Mouse (Mus musculus): ENCODE results near the gene Zscan20.

The Zscan20 gene

DNA sequence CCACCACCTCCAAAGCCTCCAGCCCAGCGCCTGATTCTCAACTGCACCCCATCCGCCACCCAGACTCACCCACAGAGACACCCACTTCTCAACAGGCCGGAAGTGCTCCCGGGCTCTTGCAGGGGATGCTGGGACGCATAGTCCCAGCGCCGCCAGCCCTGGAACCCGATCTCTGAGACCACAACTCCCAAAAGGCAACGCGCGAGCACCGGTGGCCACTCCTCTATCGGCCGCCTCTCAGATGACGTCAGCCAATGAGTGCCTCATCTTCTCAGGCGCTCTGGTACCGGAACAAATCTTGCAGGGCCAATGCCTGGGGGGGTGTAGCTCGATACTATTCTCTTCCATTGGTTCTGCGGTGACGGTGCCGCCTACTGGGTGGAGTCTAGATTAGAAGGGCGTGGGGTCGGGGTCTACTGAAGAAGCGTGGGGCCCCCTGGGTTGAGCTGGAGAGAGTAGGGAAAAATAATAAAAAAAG lies at the start of gene Zscan20:
TSS of gene Zscan20 (minus strand) at position 174 of the 478 bp plus-strand sequence.
- DNase-seq (ENCODE audit: extremely low spot score) = peak; percentile 97

DNA sequence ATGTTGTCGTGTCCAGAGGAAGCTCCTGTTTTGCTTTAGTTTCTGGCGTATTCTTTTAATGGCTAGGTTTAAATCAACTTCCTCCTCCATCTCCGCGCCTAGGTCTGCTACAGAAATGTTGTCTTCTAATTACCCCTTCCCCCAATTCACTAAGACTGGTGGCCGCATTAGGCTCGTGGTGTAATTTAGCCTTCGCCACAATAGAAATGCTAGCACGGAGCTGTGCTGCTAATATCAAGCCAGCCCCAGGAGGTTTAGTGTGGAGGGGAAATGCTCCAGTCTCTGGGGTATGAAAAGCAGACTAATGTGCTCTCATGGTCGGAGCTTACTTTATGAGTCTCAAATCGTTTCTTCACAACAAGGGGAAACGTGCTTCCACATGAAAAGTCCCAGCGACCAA lies 45.5 kb upstream of the Zscan20 start:
- no peak for DNase-seq (ENCODE audit: extremely low spot score)

DNA sequence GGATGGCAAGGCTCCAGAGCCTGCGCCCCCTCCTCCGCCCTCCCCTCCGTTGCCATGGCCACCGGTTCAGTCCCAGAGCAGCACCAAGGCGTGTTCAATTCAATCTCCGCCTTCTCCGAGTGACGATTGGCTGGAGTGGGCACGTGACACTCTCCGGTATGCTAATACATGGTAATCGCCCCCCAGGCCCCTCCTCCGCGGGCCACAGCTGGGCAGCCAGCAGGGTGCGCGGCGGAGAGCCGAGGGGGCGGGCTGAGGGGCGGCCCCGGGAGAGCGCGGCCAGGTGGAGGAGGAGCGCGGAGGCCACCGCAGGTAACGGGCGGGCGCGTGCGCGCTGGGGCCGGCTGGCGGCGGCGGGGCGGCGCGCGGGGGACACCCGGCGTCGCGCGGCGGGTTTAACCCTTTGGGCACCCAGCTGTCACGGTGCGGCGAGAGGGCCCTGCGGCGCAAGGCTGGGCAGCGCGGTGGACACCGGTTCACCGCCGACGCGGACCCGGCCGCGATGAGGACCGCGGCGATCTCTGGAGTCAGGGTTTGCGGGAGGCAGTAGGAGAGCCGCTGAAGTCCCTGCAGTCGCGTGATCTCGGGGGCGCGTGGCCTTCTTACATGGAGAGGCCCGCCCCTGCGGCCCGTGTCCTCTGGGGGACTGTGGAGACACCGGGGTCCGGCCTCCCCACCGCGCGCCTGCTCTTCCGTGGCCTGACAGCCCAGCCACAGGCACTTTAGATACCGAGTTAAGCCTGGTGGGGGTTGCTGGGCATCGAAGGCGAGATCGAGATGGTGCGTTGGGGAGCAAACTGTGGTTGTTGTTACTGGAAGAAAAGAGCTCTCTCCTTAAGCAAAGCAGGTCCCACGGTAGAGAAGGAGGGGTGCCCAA lies 44.8 kb upstream of the Zscan20 start, which contains the start of gene Phc2:
TSS of gene Phc2 (plus strand) at position 198 of the 877 bp plus-strand sequence.
- peak; percentile 95 for DNase-seq (ENCODE audit: extremely low spot score)

DNA sequence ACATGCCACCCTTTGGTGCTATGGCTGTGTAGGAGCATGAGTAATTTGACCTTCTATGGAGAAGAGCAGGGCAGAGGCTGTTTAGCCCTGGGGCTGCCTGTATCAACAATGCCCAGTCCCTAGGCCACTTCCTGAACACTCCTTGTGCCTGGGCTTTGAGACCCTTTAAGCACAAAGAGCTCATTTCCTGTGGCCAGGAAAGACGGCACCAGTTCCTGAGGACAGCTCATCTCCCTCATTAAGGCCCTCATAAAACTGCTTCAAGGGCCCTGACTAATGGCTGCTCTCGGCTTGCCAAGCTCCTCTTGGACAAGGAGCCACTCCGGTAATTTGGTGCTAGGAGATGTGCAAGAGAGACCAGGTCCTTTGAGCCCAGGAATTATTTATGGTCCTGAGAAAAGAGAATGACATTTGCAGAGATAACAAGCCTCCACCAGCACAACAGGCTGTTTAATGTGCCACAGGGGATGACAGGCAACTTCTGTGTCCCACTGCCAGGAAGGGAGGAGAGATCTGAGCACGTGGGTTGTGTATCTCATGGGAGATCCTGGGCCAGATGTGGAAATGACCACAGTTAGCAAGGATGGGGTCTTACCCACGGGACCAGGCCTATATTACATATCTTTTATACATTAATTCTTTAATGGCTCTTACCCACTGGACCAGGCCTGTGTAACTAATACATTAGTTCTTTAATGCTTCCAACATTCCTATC lies 42.8 kb upstream of the Zscan20 start:
- no peak for DNase-seq (ENCODE audit: extremely low spot score)

DNA sequence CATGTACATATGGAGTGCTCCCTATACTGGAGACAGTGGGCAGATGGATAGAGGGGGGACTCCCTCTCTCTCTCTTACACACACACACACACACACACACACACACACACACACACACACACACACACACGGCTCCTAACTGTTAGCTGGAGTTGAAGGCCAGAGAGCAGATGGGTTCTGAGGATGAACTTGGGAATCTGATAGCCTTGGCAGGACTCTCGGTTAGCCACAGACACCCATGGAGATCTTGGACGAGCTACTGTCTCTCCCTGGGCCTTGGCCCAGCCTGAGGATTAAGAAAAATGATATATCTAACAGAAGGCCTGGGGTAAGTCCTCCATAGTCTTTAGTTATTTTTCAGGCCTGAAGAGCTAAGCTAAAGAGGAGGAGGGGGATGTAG lies 41.6 kb upstream of the Zscan20 start:
- DNase-seq (ENCODE audit: extremely low spot score) = no peak

DNA sequence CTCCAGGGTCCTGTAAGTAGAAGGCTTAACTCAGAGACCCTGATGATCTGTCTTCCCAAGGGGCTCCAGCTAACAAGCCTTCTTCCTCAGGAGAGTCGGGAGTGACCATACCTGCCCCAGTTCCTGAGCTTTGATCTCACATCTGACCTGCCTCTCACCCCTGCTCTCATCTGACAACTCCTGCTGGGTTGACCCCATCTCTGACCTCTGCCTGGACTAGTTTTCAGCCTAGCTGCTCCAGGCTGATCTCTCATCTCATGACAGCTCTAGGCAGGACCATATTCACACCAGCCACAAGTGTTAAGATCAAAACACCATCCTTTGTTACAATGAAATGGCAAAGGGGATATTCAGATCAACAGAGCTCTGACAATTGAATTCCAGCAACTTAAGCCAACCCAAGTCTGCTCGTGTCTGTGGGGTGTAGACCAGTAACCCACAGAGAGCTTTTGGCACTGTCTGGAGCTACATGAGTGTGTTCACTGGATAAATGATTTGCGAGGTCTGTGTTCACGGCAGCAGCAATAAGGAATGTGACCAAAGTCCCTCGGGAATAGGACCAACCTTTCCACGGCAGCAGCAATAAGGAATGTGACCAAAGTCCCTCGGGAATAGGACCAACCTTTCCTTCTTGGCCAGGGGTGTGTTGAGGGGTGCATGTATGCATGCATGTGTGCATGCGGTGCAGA lies 38.8 kb upstream of the Zscan20 start:
- DNase-seq (ENCODE audit: extremely low spot score) = peak; percentile 62

DNA sequence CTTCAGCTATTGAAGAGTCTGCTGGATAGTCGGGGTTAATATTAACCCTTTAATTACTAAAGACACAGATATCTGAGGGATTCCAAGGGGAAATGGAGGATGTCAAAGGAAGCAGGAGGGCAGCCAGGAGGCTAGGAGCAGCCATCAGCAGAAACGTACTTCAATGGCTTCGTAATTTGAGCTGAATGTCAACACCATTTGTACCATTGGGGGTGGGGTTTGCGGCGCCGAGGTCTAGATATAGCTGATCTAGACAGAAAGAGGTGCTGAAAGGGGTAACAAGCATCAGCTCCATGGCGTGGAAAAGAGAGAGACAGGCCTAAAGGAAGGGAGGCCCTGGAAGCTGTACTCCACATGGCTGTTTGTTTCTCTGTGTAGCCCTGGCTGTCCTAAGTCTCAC lies 36.9 kb upstream of the Zscan20 start:
- no peak for DNase-seq (ENCODE audit: extremely low spot score)

DNA sequence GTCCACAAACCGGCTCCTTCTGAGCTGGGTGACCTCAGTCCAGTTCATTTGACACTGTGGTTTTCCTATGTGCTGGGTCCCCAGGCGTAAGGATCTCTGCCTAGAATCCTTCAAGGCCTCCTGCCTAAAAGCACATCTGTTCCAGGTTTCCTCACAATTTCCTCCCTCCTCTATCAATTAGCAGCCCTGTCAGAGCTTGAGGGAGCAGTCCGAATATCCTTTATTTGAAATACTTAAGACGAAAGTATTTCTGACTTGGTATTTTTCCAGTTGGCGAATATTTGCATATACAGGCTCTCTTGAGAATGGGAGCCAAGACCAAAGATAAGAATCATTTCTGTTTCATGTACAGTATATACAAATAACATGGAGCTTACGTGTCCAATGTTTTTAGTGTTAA lies 36.0 kb upstream of the Zscan20 start:
- DNase-seq (ENCODE audit: extremely low spot score) = no peak

DNA sequence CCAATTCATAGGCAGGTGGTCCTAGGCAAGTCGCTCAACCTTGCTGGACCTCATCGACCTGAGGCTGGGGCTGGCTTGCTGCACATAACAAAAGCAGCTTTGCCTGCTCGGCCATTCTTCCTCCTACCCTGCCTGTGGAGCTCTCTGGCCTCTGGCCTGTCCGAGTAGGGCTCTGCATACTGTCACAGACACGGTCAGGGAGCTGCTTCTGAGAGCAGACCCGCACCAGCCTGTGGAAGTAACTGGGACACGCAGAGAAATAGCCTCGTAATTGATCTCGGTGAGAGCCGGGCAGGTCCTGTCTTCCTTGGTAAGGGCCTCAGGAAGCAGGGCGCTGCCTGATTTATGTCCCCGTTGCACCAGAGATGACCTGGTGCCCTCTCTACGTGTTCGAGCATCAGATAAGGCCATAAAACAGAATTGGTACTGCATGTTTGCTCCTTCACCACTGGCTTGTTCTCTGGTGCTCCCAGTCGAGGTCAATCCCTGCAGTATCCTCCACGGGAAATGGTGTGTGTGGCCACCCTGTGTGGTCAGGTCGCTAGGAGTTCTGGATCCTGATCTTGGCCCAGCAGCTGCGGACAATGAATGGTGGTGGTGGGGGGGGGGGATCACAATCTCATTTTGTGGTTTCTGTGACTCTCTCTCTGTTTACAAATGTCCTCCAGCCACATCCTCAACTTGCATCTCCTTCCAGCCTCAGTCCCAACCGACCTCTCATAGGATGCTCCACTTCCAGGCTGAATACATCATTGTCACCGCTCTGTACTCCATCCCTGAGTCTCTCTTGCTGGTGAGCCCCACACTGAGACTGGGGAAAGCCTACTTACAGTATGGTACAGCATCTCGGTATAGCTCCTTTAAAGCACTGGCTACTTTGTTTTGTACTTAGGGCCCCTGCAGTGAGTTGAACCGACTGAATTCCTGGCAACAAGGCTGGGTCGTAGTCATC lies 32.1 kb upstream of the Zscan20 start:
- peak; percentile 58 for DNase-seq (ENCODE audit: extremely low spot score)

DNA sequence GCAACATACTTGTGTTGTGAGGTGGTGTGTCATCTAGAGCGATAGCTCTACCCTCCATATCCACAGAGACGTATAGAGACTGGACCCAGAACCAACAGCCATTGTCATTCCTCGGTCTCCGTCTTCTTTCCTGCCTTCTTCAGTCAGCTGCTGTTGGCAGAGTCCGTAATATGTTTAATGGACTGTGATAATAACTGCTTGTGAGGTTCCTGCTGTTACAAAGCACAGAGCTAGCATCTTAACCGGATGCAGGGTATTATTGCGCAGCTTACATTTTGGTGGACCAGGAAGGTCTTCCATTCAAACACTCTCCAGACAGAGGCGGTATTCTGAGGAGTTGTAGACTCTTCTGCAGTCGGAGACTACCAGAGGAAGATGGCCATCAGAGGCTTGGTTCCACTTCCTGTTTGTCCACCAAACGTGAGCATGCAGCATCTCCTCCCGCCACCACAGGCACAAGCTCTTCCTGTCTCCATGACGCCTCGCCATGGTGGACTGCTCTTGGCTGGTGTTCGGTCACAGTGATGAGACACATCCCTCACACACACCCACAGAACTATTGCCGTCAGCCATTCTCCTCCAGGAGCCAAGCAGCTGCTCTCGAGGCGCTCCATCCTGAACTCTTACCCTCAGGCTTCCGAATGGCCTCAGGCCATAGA lies 28.5 kb upstream of the Zscan20 start:
- no peak for DNase-seq (ENCODE audit: extremely low spot score)

DNA sequence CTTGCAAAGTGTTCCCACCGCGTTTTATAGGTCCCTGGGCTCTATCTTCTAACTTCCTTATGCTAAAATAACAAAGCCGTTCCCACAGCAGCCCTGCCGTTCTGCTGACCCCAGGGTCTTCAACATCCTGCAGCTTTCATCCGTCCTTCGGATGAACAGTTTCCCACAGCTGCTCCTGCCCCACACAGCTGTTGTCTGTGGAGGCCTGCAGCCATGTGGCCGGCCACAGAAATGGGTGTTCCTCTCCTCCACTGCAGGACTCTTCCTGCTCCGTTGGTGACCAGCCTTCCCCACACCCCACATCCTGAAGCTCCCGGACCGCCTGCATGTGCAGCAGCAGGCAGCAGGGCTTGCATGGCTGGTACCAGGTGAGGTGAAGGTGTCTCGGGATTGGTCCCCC lies 27.4 kb upstream of the Zscan20 start:
- no peak for DNase-seq (ENCODE audit: extremely low spot score)

DNA sequence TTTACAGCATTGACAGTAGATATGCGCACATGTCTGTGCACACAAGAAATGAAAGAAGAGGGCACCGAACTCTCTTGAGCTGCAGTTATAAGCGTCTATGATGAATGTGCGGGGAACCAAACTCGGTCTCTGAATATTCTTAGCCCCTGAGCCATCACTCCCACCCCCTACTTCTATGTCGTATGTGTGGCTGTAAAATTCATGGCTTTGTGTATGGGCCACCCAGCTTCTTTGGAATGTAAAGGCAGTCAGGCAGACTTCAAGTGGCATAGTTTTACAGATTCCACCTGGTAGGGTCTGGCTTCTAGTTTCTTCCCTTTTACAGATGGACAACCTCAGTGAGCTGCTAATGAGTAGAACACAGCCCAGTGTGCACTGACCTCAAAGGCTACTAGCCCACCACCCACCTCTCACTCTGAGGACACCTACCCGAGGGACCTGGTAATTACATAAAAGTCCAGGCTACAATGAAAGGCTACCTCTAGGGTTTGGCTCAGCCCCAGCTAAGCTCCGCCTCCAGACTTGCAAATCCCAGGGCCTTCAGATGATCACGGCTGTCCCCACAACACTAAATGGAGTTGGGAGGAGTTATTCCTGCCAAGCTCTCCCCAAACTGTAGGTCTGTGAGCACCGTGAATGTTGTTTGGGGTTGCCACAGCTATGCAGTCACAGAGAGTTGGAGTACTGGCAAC lies 26.1 kb upstream of the Zscan20 start:
- no peak for DNase-seq (ENCODE audit: extremely low spot score)

DNA sequence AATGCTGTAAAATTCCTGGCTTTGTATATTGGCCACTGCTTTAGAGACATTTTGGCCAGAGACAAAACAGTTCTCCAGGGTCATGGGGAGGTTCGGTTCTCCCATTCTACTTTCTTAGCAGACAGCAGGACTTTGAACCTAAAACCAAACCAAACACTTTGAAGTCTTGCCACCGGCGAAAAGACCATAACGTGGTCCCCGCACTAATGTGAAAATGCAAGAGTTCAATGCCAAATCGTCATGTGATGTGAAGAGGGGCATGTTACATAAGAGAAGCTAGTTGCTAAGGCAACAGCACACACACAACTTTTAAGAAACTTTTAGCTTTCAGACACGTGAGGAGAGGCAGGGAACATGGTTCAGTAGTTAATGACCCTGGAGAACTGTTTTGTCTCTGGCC lies 25.6 kb upstream of the Zscan20 start:
- no peak for DNase-seq (ENCODE audit: extremely low spot score)

DNA sequence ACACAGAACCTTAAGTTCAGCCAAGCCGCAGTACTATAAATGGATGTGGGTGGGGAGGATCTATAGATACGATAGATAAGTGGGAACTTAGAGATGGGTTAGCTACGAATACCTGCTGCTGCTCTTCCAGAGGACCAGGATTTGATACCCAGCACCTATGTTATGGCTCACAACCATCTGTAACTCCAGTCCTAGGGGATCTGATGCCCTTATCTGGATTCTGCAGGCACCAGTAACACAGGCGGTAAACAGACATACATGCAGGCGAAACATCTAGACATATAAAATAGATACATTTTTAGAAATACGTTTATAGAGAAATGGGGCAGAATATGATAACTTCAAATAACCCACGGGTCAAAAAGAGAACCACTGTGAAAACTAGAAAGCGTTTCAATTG lies 11.2 kb upstream of the Zscan20 start:
- DNase-seq (ENCODE audit: extremely low spot score) = no peak

DNA sequence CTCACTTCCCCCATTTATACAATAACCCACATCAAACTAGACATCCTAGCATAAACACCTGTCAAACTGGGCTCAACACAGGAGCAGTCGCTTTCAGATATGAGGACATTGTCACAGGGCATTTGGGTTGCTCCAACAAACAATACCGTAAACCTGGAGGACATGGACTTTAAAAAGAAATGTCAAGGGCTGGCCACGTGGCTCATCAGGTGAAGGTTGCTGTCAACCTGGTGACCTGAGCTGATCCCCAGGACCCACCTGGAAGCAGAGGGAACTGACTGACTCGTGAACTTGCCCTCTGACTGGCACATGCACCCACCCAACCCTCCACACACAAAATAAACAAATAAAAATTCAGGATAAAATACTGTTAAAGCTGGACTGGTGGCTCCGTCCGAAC lies 10.7 kb upstream of the Zscan20 start:
- no peak for DNase-seq (ENCODE audit: extremely low spot score)

DNA sequence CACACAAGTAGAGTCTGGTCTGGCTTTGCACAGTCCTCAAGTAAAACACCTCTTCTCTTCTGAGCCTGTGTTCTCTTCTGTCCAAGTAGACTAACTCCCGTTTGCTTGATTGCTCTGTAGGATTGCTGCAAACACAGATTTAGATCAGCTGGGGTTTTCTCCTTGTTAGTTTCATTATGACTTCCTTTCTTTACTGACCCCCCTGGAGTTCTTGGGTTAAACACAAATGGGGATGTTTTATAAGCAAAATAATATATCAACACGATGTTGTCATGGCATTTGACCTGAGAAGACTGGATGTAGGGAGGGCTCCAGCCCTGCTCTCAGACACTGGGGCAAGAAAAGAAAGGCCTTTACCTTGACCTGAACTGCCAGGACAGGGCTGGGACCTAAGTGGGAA lies 9.1 kb upstream of the Zscan20 start:
- no peak for DNase-seq (ENCODE audit: extremely low spot score)

DNA sequence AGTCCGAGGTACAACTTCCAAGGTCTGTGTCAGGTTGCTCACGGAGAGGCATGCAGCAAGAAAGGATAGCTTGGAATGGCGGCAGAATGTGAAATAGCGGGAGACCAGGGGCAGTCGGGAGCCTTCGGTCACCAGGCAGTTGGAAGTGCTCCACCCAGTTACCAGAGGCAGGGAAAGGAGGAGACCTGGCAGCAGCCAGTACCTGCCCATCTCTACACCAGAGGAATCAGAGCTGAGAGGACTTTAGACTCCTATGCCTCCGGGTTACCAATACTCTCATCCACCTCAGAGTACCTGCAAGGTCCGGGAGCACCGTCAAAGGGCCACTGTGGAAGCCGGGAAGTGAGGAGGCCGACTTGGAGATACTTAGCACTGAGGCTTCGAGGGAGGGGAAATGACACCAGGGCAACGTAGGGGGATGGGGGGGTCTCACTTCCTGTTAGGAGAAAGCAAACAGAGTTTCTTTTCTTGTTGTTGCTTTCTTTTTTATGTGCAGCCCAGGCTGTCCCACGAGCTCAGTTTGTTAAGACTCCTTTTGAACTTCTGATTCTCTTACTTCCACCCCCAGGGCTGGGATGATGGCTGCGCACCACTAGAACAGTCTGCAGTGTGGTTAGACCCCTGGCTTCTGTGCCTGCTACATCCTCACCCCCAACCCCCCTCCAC lies 8.5 kb upstream of the Zscan20 start, which contains the start of gene Tlr12:
TSS of gene Tlr12 (minus strand) at position 374 of the 666 bp plus-strand sequence.
- DNase-seq (ENCODE audit: extremely low spot score) = no peak

DNA sequence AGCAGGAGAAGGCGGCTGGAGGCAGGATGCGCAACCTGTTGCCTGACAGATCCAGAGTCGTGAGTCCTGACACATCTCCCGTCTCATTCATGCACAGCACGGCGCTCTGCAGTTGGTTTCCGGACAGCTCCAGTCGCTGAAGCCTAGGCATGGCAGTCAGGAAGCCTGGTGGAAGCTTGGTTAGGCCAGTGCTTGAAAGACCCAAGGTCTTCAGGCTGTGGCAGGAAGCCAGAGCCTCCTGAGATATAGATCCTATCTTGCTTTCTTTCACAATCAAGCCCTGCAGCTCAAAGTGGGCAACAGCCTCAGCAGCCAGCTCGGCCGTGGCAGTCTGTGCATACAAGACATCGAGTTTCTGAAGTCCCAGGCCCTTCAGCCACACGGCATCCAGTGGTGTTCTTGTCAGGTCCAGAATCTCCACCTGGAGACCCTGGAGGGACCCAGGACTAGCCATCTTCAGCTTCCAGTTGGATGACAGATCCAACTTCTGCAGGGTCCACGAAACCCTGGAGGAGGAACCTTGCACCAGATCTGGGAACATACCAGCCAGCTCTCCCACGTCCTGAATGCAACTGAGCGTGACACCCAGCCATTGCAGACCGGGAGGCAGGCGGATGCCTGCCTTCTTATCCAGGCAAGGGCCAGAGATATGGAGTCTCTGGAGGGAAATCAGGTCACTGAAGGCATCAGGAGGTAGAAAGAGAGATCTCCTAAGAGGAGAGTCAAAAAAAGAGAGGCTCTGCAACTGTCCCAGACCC lies 7.6 kb upstream of the Zscan20 start:
- no peak for DNase-seq (ENCODE audit: extremely low spot score)

DNA sequence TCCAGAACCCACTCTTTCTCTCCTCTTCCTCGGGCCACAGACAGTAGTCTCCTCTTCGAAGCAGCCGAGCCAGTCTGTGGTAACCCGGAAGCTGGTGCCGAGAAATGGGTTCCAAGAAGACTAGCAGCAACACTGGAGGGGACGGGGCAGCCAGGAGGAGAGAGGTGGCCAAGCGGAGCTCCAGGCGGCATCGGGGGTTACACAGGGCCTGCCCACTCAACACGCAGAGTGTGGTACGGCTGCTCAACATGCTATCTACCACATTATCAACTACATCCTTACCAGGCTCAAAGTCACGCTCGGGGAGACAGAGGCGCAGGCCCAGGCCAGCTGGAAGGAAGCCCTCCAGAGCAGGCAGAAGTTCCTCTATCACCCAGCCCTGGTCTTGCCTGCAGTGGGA lies 5.9 kb upstream of the Zscan20 start:
- no peak for DNase-seq (ENCODE audit: extremely low spot score)
